21 mouse cellular contexts compared by ENCODE assay signal in the genomic region with DNA sequence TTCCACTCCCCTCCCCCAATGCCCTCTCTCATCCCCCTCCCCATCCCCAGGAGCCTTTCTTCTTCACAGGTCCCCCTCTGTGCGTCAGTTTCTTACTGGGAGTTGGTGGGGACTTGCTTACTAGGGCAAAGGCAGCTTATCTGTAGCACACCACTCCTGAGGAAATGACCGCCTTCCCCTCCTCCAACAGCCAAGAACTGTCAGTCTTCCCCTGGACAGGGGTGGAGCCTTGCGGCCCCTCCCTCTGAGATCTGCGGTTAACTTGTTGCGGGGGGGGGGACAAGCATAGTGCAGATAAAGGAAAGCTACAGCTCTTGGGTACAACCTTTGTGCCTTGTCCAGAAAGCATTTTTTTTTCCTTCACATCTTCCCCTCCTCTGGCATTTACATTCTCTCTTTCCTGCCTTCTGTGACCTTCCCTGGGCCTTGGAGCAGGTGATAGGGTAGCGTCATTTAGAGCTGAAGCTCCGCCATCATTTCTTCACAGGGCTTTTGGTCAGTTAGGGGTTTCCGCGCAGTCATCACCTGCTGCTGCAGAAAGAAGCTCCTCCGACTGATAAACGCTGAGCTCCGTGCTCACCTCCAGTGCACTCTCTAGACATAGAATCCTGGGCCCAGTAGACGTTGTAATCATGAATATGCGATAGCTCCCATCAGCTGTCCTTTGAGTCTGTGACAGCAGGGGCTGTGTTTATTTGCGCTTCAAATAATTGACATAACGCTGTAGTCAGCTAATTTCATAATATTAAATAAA.
DNase-seq lines count a peak whose midpoint lies in the region; ATAC-seq and TF ChIP-seq lines count a peak whose summit lies in the region.
"Had no signal": no experiment of that assay in that cellular context is flagged by ENCODE, and none has a peak within 500 bp of the region (broad histone marks: within the 10 kb centered on the region; RNA-seq: fewer than 3 reads in every experiment).

No protein-coding gene starts in this region.

- 29% methylated on average over 16 of the region's 16 CpGs for WGBS in heart, embryonic 12.5 days
- WGBS in liver, postnatal 0 days (ENCODE audit: insufficient replicate concordance), result 29% methylated on average over 16 of the region's 16 CpGs

- peak; percentile 82 for ATAC-seq in heart, embryonic 12.5 days (ENCODE audit: insufficient number of reproducible peaks, low FRiP score)
- peak; percentile 66; the same call in 1 of the 2 replicates for ATAC-seq in liver, postnatal 0 days
- ATAC-seq: forebrain, embryonic 15.5 days; midbrain, embryonic 16.5 days had no signal

- peak; percentile 47; the same call in 1 of the 2 replicates for TF ChIP-seq EP300 in liver, postnatal 0 days (IDR thresholded peaks at IDR 0.05; ENCODE audit: low read depth)

- H3K4me3 ChIP-seq in heart, embryonic 12.5 days, result no peak overlapping the region
- H3K4me3 ChIP-seq in liver, postnatal 0 days (ENCODE audit: low read depth, low read length), result no peak overlapping the region
- H3K4me3 ChIP-seq: embryonic facial prominence, embryonic 12.5 days; forebrain, embryonic 15.5 days; layer of hippocampus, adult 2 months; neural tube, embryonic 15.5 days had no signal

- no peak for DNase-seq in heart, adult 8-10 months (ENCODE audit: low spot score)
- DNase-seq in c-Kit-positive CD71-positive TER-119-negative erythroid progenitor cells, embryonic 14.5 days (ENCODE audit: low read depth), result peak; percentile 39
- peak; percentile 83 for DNase-seq in liver
- DNase-seq in liver, postnatal 0 days, result no peak
- no peak for DNase-seq in B cell, adult 2 months
- no peak for DNase-seq in left cerebral cortex, postnatal 25 days (ENCODE audit: low spot score in 2 of 2)
- DNase-seq: adrenal gland, postnatal 14 days; cerebellum, adult 2 months; gastrocnemius, postnatal 25 days; kidney, adult 2 months; kidney, postnatal 14 days; layer of hippocampus, postnatal 36 days; left cerebral cortex, postnatal 4 days; lung, postnatal 10 days; thymus, postnatal 25 days had no signal

- H3K9ac ChIP-seq in heart, embryonic 12.5 days, result no peak overlapping the region
- H3K9ac ChIP-seq in liver, postnatal 0 days (replicated peaks), result no peak overlapping the region
- H3K9ac ChIP-seq: embryonic facial prominence, embryonic 12.5 days; forebrain, embryonic 15.5 days; neural tube, embryonic 15.5 days had no signal

- intact Hi-C loops in left cerebral cortex, postnatal 25 days (cut with DNase I), result loop anchor here (5.0 kb wide), 1 partner anchor 106 kb away; no protein-coding TSS in a partner anchor

- H3K36me3 ChIP-seq in heart, embryonic 12.5 days, result no peaks in the 10 kb centered on the region
- H3K36me3 ChIP-seq in liver, postnatal 0 days (replicated peaks; ENCODE audit: insufficient read depth, low read length), result no peaks in the 10 kb centered on the region
- H3K36me3 ChIP-seq: embryonic facial prominence, embryonic 12.5 days; forebrain, embryonic 15.5 days; neural tube, embryonic 15.5 days had no signal

- H3K4me1 ChIP-seq in heart, embryonic 12.5 days (replicated peaks), result peaks cover 7% of the 10 kb centered on the region; the same call in 1 of the 2 replicates
- no peaks in the 10 kb centered on the region for H3K4me1 ChIP-seq in liver, postnatal 0 days (ENCODE audit: insufficient read depth)
- H3K4me1 ChIP-seq: embryonic facial prominence, embryonic 12.5 days; forebrain, embryonic 15.5 days; neural tube, embryonic 15.5 days had no signal

- no peak for TF ChIP-seq CTCF in liver, postnatal 0 days (IDR thresholded peaks at IDR 0.05; ENCODE audit: low read depth)

- peaks cover 3% of the 10 kb centered on the region; the same call in 1 of the 2 replicates for H3K9me3 ChIP-seq in heart, embryonic 12.5 days (replicated peaks)
- H3K9me3 ChIP-seq in liver, postnatal 0 days (ENCODE audit: low read length), result no peaks in the 10 kb centered on the region
- H3K9me3 ChIP-seq: embryonic facial prominence, embryonic 12.5 days; forebrain, embryonic 15.5 days; neural tube, embryonic 15.5 days had no signal

- peak overlapping the region; percentile 47 for H3K4me2 ChIP-seq in heart, embryonic 12.5 days
- peak overlapping the region; percentile 42 for H3K4me2 ChIP-seq in liver, postnatal 0 days (ENCODE audit: low read depth, low read length)
- H3K4me2 ChIP-seq: embryonic facial prominence, embryonic 12.5 days; forebrain, embryonic 15.5 days; neural tube, embryonic 15.5 days had no signal

- no peak overlapping the region for H3K27ac ChIP-seq in heart, embryonic 12.5 days (ENCODE audit: poor library complexity, severe bottlenecking)
- H3K27ac ChIP-seq in liver, postnatal 0 days (ENCODE audit: low read depth), result no peak overlapping the region
- H3K27ac ChIP-seq: embryonic facial prominence, embryonic 12.5 days; forebrain, embryonic 15.5 days; layer of hippocampus, adult 2 months; neural tube, embryonic 15.5 days had no signal

- H3K27me3 ChIP-seq in heart, embryonic 12.5 days (replicated peaks), result no peaks in the 10 kb centered on the region
- no peaks in the 10 kb centered on the region for H3K27me3 ChIP-seq in liver, postnatal 0 days (ENCODE audit: insufficient read depth, low read length)
- H3K27me3 ChIP-seq: embryonic facial prominence, embryonic 12.5 days; forebrain, embryonic 15.5 days; neural tube, embryonic 15.5 days had no signal

Comparison
In these comparisons a context has a peak if more than half of its experiments do, and no peak if none do; other contexts are left out.
1. DNase-seq: peak in c-Kit-positive CD71-positive TER-119-negative erythroid progenitor cells, embryonic 14.5 days (single experiment) and liver (single experiment); none in heart, adult 8-10 months (single experiment), liver, postnatal 0 days (single experiment), B cell, adult 2 months (0 of 2) and left cerebral cortex, postnatal 25 days (0 of 2).